Mouse (Mus musculus) ovary, postnatal 10 days (tissue): ENCODE data around the gene Trim61.

Experiments
- DNase-seq: peaks from one replicate; pipeline ENCODE4 v3.0.0; 2022; ENCODE audit warnings: low spot score

The Trim61 gene

GRCm38 (mm10) chr8:64987731-64988130, 30.6 kb downstream of the Trim61 start, which contains the start of gene Trim75:
TSS of gene Trim75 (minus strand) at chr8:64987831.
- no peak for DNase-seq

GRCm38 (mm10) chr8:64983150-64983897, 35.0 kb downstream of the Trim61 start:
- DNase-seq = no peak
